Mouse (Mus musculus): Measurements from ENCODE around the gene Fam102a. TPM values are rescaled to one million over a fixed set of nuclear protein-coding genes. Genes with fewer than 3 reads are reported as not detected.

Fam102a gene
- polyA plus RNA-seq, 1 experiment from 2014 or later, result 7.8 TPM

DNA sequence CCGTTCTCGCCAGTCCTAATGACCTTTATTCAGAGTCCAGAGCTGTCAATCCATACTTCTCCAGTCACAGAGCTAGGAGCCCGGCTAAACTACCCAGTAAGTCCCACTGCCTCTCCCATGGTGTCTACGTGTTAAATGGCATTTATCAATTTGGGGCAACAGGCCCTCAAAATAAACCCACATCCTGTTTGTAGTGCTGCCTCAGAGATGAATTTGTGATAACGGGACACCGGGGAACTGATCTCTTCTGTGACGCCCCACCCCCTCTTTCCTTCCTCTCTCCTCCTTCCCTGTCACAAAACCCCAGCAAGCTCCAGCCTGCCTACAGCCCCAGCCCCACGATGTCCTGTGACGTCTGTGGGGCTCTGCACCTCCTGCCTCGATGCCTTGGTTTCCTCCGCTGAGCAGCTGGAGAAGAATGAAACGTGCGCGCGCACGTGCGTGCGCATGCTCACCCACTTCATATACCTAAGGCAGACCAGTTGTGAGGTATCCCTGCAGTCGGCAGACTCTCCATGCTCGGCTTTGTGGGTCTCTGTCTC lies 39.9 kb upstream of the Fam102a start:
- ATAC-seq (ENCODE audit: low FRiP score, low TSS enrichment), result no peak
- Histone ChIP-seq H3K9me3 (ENCODE audit: control insufficient read depth, low read length) (no peaks in the 10 kb centered on the region), H3K9ac (replicated peaks; ENCODE audit: low read length) (no peak overlapping the region), H3K4me2 (ENCODE audit: low read length) (no peak overlapping the region), H3K27ac (replicated peaks; ENCODE audit: low read depth, low read length) (no peak overlapping the region), H3K27me3 (ENCODE audit: control insufficient read depth, insufficient read depth, low read length) (no peaks in the 10 kb centered on the region), H3K36me3 (ENCODE audit: control insufficient read depth, insufficient read depth, low read length) (no peaks in the 10 kb centered on the region), H3K4me3 (replicated peaks; ENCODE audit: low read depth, low read length) (no peak overlapping the region), H3K4me1 (ENCODE audit: control insufficient read depth, insufficient read depth, low read length) (no peaks in the 10 kb centered on the region)
- DNase-seq, result no peak
- 85% methylated on average over 20 of the region's 20 CpGs for WGBS

- WGBS, result 70% methylated on average over 5 of the region's 5 CpGs
- Histone ChIP-seq H3K9me3 (ENCODE audit: control insufficient read depth, low read length) (no peaks in the 10 kb centered on the region), H3K4me3 (replicated peaks; ENCODE audit: low read depth, low read length) (no peak overlapping the region), H3K9ac (replicated peaks; ENCODE audit: low read length) (no peak overlapping the region), H3K4me1 (ENCODE audit: control insufficient read depth, insufficient read depth, low read length) (no peaks in the 10 kb centered on the region), H3K36me3 (ENCODE audit: control insufficient read depth, insufficient read depth, low read length) (no peaks in the 10 kb centered on the region), H3K27ac (replicated peaks; ENCODE audit: low read depth, low read length) (no peak overlapping the region), H3K27me3 (ENCODE audit: control insufficient read depth, insufficient read depth, low read length) (no peaks in the 10 kb centered on the region), H3K4me2 (ENCODE audit: low read length) (no peak overlapping the region)
- no peak for DNase-seq
- no peak for ATAC-seq (ENCODE audit: low FRiP score, low TSS enrichment)
Observed at GRCm38 (mm10) chr2:32496190-32496589, 38.9 kb upstream of the Fam102a start.

GRCm38 (mm10) chr2:32499365-32499764 lies 35.8 kb upstream of the Fam102a start:
- H3K27ac ChIP-seq (replicated peaks; ENCODE audit: low read depth, low read length), result no peak overlapping the region
- no peaks in the 10 kb centered on the region for H3K27me3 ChIP-seq (ENCODE audit: control insufficient read depth, insufficient read depth, low read length)
- H3K9ac ChIP-seq (replicated peaks; ENCODE audit: low read length), result no peak overlapping the region
- ATAC-seq (ENCODE audit: low FRiP score, low TSS enrichment) (no peak), DNase-seq (no peak)
- WGBS, result 93% methylated on average over 4 of the region's 4 CpGs
- H3K36me3 ChIP-seq (ENCODE audit: control insufficient read depth, insufficient read depth, low read length), result no peaks in the 10 kb centered on the region
- no peak overlapping the region for H3K4me3 ChIP-seq (replicated peaks; ENCODE audit: low read depth, low read length)
- H3K4me1 ChIP-seq (ENCODE audit: control insufficient read depth, insufficient read depth, low read length), result no peaks in the 10 kb centered on the region
- no peaks in the 10 kb centered on the region for H3K9me3 ChIP-seq (ENCODE audit: control insufficient read depth, low read length)
- no peak overlapping the region for H3K4me2 ChIP-seq (ENCODE audit: low read length)

DNA sequence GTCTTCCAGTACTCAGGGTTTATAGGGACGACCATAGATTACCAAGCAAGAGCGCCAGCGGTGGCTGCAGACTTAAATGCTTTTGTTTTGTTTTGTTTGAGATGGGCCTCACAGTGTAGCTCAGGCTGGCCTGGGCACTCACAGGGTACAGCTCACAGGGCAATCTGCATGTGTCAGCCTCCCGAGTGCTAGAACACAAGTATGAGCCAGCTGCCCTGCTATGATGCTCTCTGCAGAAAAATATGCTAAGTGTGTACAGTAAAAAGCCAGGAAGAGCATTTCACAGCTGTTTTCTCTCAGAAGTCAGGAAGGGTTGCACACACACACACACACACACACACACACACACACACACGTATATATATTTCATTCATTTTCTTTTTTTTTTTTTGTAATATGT lies 34.7 kb upstream of the Fam102a start:
- H3K36me3 ChIP-seq (ENCODE audit: control insufficient read depth, insufficient read depth, low read length), result no peaks in the 10 kb centered on the region
- no peak overlapping the region for H3K4me2 ChIP-seq (ENCODE audit: low read length)
- no peaks in the 10 kb centered on the region for H3K4me1 ChIP-seq (ENCODE audit: control insufficient read depth, insufficient read depth, low read length)
- H3K27ac ChIP-seq (replicated peaks; ENCODE audit: low read depth, low read length), result no peak overlapping the region
- H3K4me3 ChIP-seq (replicated peaks; ENCODE audit: low read depth, low read length), result no peak overlapping the region
- no peaks in the 10 kb centered on the region for H3K9me3 ChIP-seq (ENCODE audit: control insufficient read depth, low read length)
- DNase-seq (no peak), ATAC-seq (ENCODE audit: low FRiP score, low TSS enrichment) (no peak)
- H3K9ac ChIP-seq (replicated peaks; ENCODE audit: low read length), result no peak overlapping the region
- WGBS, result 76% methylated on average over 5 of the region's 5 CpGs
- H3K27me3 ChIP-seq (ENCODE audit: control insufficient read depth, insufficient read depth, low read length), result no peaks in the 10 kb centered on the region

DNA sequence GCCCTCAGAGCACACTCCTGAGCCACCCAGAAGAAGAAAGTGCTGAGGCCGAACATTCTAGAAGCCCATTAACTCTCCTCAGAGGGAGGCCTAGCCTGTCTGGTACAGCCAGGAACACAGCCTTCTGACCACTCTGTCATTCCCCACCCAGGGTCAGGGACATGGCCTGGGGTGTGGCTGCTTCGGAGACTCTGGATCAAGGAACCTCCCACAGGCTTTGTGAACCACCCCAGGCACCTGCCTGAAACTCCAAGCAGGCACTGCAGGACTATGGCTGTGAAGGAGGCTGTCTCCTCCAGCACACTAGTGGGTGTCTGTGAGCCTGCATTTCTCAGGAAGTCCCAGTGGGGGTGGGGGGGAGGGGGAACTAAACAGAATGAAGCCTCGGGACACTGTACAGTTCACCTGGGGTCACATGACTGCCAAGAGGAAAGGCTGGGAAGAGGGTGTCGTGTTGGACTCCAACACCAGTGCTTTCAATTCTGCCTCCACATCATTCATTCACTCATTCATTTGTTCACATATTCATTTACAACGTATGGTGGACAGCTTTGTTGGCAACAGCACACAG lies 33.3 kb upstream of the Fam102a start:
- Histone ChIP-seq H3K27me3 (ENCODE audit: control insufficient read depth, insufficient read depth, low read length) (no peaks in the 10 kb centered on the region), H3K36me3 (ENCODE audit: control insufficient read depth, insufficient read depth, low read length) (no peaks in the 10 kb centered on the region), H3K4me2 (ENCODE audit: low read length) (no peak overlapping the region), H3K9ac (replicated peaks; ENCODE audit: low read length) (no peak overlapping the region), H3K4me1 (ENCODE audit: control insufficient read depth, insufficient read depth, low read length) (no peaks in the 10 kb centered on the region), H3K27ac (replicated peaks; ENCODE audit: low read depth, low read length) (no peak overlapping the region), H3K4me3 (replicated peaks; ENCODE audit: low read depth, low read length) (no peak overlapping the region), H3K9me3 (ENCODE audit: control insufficient read depth, low read length) (no peaks in the 10 kb centered on the region)
- WGBS, result 73% methylated on average over 5 of the region's 5 CpGs
- DNase-seq (no peak), ATAC-seq (ENCODE audit: low FRiP score, low TSS enrichment) (no peak)

DNA sequence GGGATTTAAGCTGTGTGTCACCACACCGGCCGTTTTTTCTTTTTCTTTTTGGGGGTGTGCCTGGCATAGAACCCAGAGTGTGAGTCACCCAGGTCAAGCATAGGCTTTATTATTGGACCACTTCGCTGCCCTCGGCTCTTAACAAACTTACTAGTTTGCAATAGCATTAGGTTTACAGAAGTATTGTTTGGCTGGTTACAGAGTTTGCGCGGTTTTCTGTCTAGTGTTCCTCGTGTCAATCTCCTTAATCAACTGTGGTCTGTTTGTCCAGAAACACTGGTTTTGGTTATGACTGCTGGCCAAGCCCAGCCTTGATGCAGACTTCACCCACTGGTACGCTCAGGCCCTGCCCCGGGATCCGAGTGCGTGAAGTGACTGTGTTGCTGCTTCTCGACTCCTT lies 32.3 kb upstream of the Fam102a start:
- H3K4me2 ChIP-seq (ENCODE audit: low read length), result no peak overlapping the region
- no peaks in the 10 kb centered on the region for H3K27me3 ChIP-seq (ENCODE audit: control insufficient read depth, insufficient read depth, low read length)
- H3K27ac ChIP-seq (replicated peaks; ENCODE audit: low read depth, low read length), result no peak overlapping the region
- no peak overlapping the region for H3K4me3 ChIP-seq (replicated peaks; ENCODE audit: low read depth, low read length)
- H3K9ac ChIP-seq (replicated peaks; ENCODE audit: low read length), result no peak overlapping the region
- DNase-seq, result no peak
- H3K9me3 ChIP-seq (ENCODE audit: control insufficient read depth, low read length), result no peaks in the 10 kb centered on the region
- no peak for ATAC-seq (ENCODE audit: low FRiP score, low TSS enrichment)
- no peaks in the 10 kb centered on the region for H3K36me3 ChIP-seq (ENCODE audit: control insufficient read depth, insufficient read depth, low read length)
- no peaks in the 10 kb centered on the region for H3K4me1 ChIP-seq (ENCODE audit: control insufficient read depth, insufficient read depth, low read length)
- 93% methylated on average over 12 of the region's 12 CpGs for WGBS

- no peak for DNase-seq
- Histone ChIP-seq H3K4me1 (ENCODE audit: control insufficient read depth, insufficient read depth, low read length) (no peaks in the 10 kb centered on the region), H3K4me3 (replicated peaks; ENCODE audit: low read depth, low read length) (no peak overlapping the region), H3K27ac (replicated peaks; ENCODE audit: low read depth, low read length) (no peak overlapping the region), H3K27me3 (ENCODE audit: control insufficient read depth, insufficient read depth, low read length) (no peaks in the 10 kb centered on the region), H3K9ac (replicated peaks; ENCODE audit: low read length) (no peak overlapping the region), H3K4me2 (ENCODE audit: low read length) (no peak overlapping the region), H3K9me3 (ENCODE audit: control insufficient read depth, low read length) (no peaks in the 10 kb centered on the region), H3K36me3 (ENCODE audit: control insufficient read depth, insufficient read depth, low read length) (no peaks in the 10 kb centered on the region)
- 80% methylated on average over 3 of the region's 3 CpGs for WGBS
- no peak for ATAC-seq (ENCODE audit: low FRiP score, low TSS enrichment)
Observed at GRCm38 (mm10) chr2:32503588-32503987, 31.5 kb upstream of the Fam102a start.

DNA sequence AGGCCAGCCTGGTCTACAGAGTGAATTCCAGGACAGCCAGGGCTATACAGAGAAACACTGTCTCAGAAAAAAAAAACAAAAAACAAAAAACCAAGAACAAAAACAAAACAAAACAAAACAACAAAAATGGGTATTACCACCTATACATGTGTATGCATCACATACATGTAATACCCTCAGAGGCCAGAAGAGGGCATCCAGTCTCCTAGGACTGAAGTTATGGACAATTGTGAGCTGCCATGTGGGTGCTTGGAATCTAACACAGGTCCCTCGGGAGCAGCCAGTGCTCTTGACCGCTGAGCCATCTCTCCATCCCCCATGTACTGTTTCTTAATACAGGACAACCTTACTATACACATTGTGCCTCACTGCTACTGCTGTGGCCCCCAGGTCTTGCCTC lies 29.6 kb upstream of the Fam102a start:
- Histone ChIP-seq H3K9ac (replicated peaks; ENCODE audit: low read length) (no peak overlapping the region), H3K9me3 (ENCODE audit: control insufficient read depth, low read length) (no peaks in the 10 kb centered on the region), H3K4me2 (ENCODE audit: low read length) (no peak overlapping the region), H3K36me3 (ENCODE audit: control insufficient read depth, insufficient read depth, low read length) (no peaks in the 10 kb centered on the region), H3K27me3 (ENCODE audit: control insufficient read depth, insufficient read depth, low read length) (no peaks in the 10 kb centered on the region), H3K4me3 (replicated peaks; ENCODE audit: low read depth, low read length) (no peak overlapping the region), H3K27ac (replicated peaks; ENCODE audit: low read depth, low read length) (no peak overlapping the region), H3K4me1 (ENCODE audit: control insufficient read depth, insufficient read depth, low read length) (no peaks in the 10 kb centered on the region)
- 95% methylated on average over 2 of the region's 2 CpGs for WGBS
- no peak for ATAC-seq (ENCODE audit: low FRiP score, low TSS enrichment)
- no peak for DNase-seq

All from midbrain, embryonic 14.5 days (tissue).